Mouse (Mus musculus): Measurements from ENCODE around the gene Il25.

- TF ChIP-seq CTCF (IDR thresholded peaks at IDR 0.05; ENCODE audit: low read depth), result no peak
- TF ChIP-seq EP300 (IDR thresholded peaks at IDR 0.05; ENCODE audit: low read depth), result no peak
These were observed 5.2 kb upstream of the Il25 start for GRCm38 (mm10) chr14:54927296-54927695.

All from liver, postnatal 0 days (tissue).